Mouse (Mus musculus): ENCODE measurements at regions not wholly inside any gene's neighbourhood (a gene's known extent, or its start where the extent isn't known, plus 50 kb on each side); places are given as distances from the start of the nearest gene placed in this dataset.

GRCm38 (mm10) chr3:150275038-150275437 is 1162.6 kb upstream of the Adgrl4 start:
- Histone ChIP-seq H3K4me3 (replicated peaks) (no peak overlapping the region), H3K36me3 (no peaks in the 10 kb centered on the region), H3K27ac (no peak overlapping the region), H3K9me3 (replicated peaks) (no peaks in the 10 kb centered on the region), H3K9ac (no peak overlapping the region), H3K4me2 (no peak overlapping the region), H3K4me1 (no peaks in the 10 kb centered on the region), H3K27me3 (no peaks in the 10 kb centered on the region)
- no peak for ATAC-seq (replicated peaks; ENCODE audit: low FRiP score)
- 96% methylated on average over 2 of the region's 2 CpGs for WGBS

- 54% methylated on average over 2 of the region's 2 CpGs for WGBS
- Histone ChIP-seq H3K4me3 (replicated peaks) (no peak overlapping the region), H3K36me3 (no peaks in the 10 kb centered on the region), H3K4me1 (no peaks in the 10 kb centered on the region), H3K27ac (no peak overlapping the region), H3K27me3 (no peaks in the 10 kb centered on the region), H3K9me3 (replicated peaks) (no peaks in the 10 kb centered on the region), H3K9ac (no peak overlapping the region), H3K4me2 (no peak overlapping the region)
- ATAC-seq (replicated peaks; ENCODE audit: low FRiP score), result no peak
These were observed 1141.5 kb upstream of the Adgrl4 start for GRCm38 (mm10) chr3:150296057-150296710.

- no peak for ATAC-seq (replicated peaks; ENCODE audit: low FRiP score)
- H3K9me3 ChIP-seq (replicated peaks), result no peaks in the 10 kb centered on the region
These were observed 1108.9 kb upstream of the Adgrl4 start for GRCm38 (mm10) chr3:150328811-150329210.

GRCm38 (mm10) chr3:150352139-150352725 is 1085.5 kb upstream of the Adgrl4 start:
- no peak overlapping the region for H3K4me3 ChIP-seq (replicated peaks)
- peak; percentile 76 for ATAC-seq (replicated peaks; ENCODE audit: low FRiP score)
- H3K27ac ChIP-seq, result no peak overlapping the region
- 44% methylated on average over 9 of the region's 9 CpGs for WGBS
- no peaks in the 10 kb centered on the region for H3K9me3 ChIP-seq (replicated peaks)
- no peaks in the 10 kb centered on the region for H3K27me3 ChIP-seq
- no peaks in the 10 kb centered on the region for H3K4me1 ChIP-seq
- H3K9ac ChIP-seq, result no peak overlapping the region
- H3K4me2 ChIP-seq, result no peak overlapping the region
- no peaks in the 10 kb centered on the region for H3K36me3 ChIP-seq

More at GRCm38 (mm10) chr3:150328811-150329210, 1108.9 kb upstream of the Adgrl4 start:
- Histone ChIP-seq H3K27ac (no peak overlapping the region), H3K4me1 (no peaks in the 10 kb centered on the region), H3K4me2 (no peak overlapping the region), H3K36me3 (no peaks in the 10 kb centered on the region), H3K27me3 (no peaks in the 10 kb centered on the region), H3K4me3 (replicated peaks) (no peak overlapping the region), H3K9ac (no peak overlapping the region)
- 86% methylated on average over 6 of the region's 6 CpGs for WGBS

GRCm38 (mm10) chr3:150365766-150366165 is 1071.9 kb upstream of the Adgrl4 start:
- Histone ChIP-seq H3K4me2 (no peak overlapping the region), H3K9ac (no peak overlapping the region), H3K36me3 (no peaks in the 10 kb centered on the region), H3K27me3 (no peaks in the 10 kb centered on the region), H3K4me3 (replicated peaks) (no peak overlapping the region), H3K9me3 (replicated peaks) (no peaks in the 10 kb centered on the region), H3K4me1 (no peaks in the 10 kb centered on the region), H3K27ac (no peak overlapping the region)
- ATAC-seq (replicated peaks; ENCODE audit: low FRiP score), result no peak
- WGBS, result 82% methylated on average over 3 of the region's 3 CpGs

DNA sequence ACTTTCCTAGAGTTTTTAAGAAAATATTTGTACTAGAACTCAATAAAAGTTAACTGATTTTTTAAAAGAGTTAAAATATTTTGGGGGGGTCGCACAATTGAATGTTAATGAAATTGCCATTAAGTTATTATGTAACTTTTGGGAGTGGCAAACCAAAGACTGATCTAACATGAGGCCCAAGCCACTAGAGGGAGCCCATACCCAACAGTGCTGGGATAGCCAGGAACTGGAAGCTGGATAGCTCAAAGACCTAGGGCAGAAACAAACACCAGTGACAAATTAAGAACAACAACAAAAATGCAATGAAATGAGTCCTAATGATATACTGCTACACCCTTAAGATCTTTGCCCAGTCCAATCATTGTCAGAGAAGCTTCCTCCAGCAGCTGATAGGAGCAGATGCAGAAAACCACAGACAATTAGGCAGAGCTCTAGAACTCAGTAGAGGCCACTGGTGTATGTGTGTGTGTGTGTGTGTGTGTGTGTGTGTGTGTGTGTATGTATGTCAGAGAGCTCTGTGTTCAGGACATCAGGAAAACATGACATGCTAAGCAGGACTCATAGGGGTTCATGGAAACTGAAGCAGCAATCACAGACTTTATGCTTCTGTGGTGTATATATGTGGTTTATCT is 1052.6 kb upstream of the Adgrl4 start:
- H3K4me2 ChIP-seq, result no peak overlapping the region
- H3K4me3 ChIP-seq (replicated peaks), result no peak overlapping the region
- H3K4me1 ChIP-seq, result no peaks in the 10 kb centered on the region
- no peak overlapping the region for H3K27ac ChIP-seq
- H3K9me3 ChIP-seq (replicated peaks), result no peaks in the 10 kb centered on the region
- no peak for ATAC-seq (replicated peaks; ENCODE audit: low FRiP score)
- H3K36me3 ChIP-seq, result no peaks in the 10 kb centered on the region
- WGBS, result 19% methylated on average over 1 of the region's 1 CpGs
- H3K9ac ChIP-seq, result no peak overlapping the region
- no peaks in the 10 kb centered on the region for H3K27me3 ChIP-seq

GRCm38 (mm10) chr3:150401694-150402301 is 1035.9 kb upstream of the Adgrl4 start:
- Histone ChIP-seq H3K27ac (no peak overlapping the region), H3K9me3 (replicated peaks) (no peaks in the 10 kb centered on the region), H3K4me3 (replicated peaks) (no peak overlapping the region), H3K36me3 (no peaks in the 10 kb centered on the region), H3K4me2 (no peak overlapping the region), H3K9ac (no peak overlapping the region), H3K4me1 (no peaks in the 10 kb centered on the region), H3K27me3 (no peaks in the 10 kb centered on the region)
- no peak for ATAC-seq (replicated peaks; ENCODE audit: low FRiP score)
- 85% methylated on average over 2 of the region's 2 CpGs for WGBS

DNA sequence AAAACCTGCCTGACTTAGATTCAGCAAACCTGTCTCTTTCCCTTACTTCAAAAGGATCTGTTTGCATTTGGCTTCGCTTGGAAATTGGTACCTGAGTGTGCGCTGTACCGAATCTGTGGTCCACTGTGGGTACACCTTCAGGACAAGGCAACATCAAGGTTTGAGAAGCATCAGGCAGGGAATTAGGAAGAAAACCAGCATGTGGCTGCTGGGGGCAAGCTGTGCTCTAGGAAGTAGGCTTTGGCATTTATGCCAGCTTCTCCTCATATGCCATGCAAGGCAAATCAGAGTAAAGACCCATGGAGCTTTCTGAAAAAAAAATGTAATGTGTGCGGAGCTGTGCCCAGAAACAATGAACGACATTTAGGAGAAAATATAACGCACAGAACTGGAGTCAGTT is 1031.6 kb upstream of the Adgrl4 start:
- ATAC-seq (replicated peaks; ENCODE audit: low FRiP score), result no peak
- Histone ChIP-seq H3K4me2 (no peak overlapping the region), H3K4me3 (replicated peaks) (no peak overlapping the region), H3K9ac (no peak overlapping the region), H3K27me3 (no peaks in the 10 kb centered on the region), H3K27ac (no peak overlapping the region), H3K9me3 (replicated peaks) (no peaks in the 10 kb centered on the region), H3K36me3 (no peaks in the 10 kb centered on the region), H3K4me1 (no peaks in the 10 kb centered on the region)
- WGBS, result 89% methylated on average over 6 of the region's 6 CpGs

GRCm38 (mm10) chr3:150415277-150415676 is 1022.4 kb upstream of the Adgrl4 start:
- no peak overlapping the region for H3K9ac ChIP-seq
- no peaks in the 10 kb centered on the region for H3K27me3 ChIP-seq
- no peak overlapping the region for H3K4me2 ChIP-seq
- H3K27ac ChIP-seq, result no peak overlapping the region
- no peaks in the 10 kb centered on the region for H3K36me3 ChIP-seq
- H3K9me3 ChIP-seq (replicated peaks), result no peaks in the 10 kb centered on the region
- no peaks in the 10 kb centered on the region for H3K4me1 ChIP-seq
- no peak overlapping the region for H3K4me3 ChIP-seq (replicated peaks)
- 85% methylated on average over 2 of the region's 2 CpGs for WGBS
- no peak for ATAC-seq (replicated peaks; ENCODE audit: low FRiP score)

- Histone ChIP-seq H3K27me3 (no peaks in the 10 kb centered on the region), H3K4me1 (no peaks in the 10 kb centered on the region), H3K9ac (no peak overlapping the region), H3K4me2 (no peak overlapping the region), H3K4me3 (replicated peaks) (no peak overlapping the region), H3K36me3 (no peaks in the 10 kb centered on the region), H3K9me3 (replicated peaks) (no peaks in the 10 kb centered on the region), H3K27ac (no peak overlapping the region)
- no peak for ATAC-seq (replicated peaks; ENCODE audit: low FRiP score)
- 72% methylated on average over 3 of the region's 3 CpGs for WGBS
These were observed 1021.2 kb upstream of the Adgrl4 start for GRCm38 (mm10) chr3:150416447-150416846.

DNA sequence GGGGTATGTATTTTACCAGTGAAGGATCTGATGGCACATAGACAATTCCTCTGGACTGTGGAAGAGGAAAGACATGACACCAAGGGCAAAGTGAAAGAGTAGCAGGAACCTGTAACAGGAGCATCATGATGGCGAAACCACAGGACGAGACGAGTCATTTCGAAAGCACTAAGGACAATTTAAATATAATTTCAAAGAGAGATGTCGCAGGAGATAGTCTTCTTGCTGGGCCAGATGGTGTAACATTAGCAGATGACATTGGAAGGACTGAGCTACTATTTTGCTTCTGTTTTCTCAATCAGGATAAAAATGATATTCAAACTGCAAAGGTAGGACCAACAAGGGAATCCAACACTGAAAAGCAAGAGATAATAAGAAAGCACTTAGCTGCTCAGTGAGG is 1009.7 kb upstream of the Adgrl4 start:
- 89% methylated on average over 5 of the region's 5 CpGs for WGBS
- Histone ChIP-seq H3K9ac (no peak overlapping the region), H3K27ac (no peak overlapping the region), H3K36me3 (no peaks in the 10 kb centered on the region), H3K27me3 (no peaks in the 10 kb centered on the region), H3K9me3 (replicated peaks) (no peaks in the 10 kb centered on the region), H3K4me3 (replicated peaks) (no peak overlapping the region), H3K4me2 (no peak overlapping the region), H3K4me1 (no peaks in the 10 kb centered on the region)
- no peak for ATAC-seq (replicated peaks; ENCODE audit: low FRiP score)

GRCm38 (mm10) chr3:150431291-150431690 is 1006.4 kb upstream of the Adgrl4 start:
- H3K9me3 ChIP-seq (replicated peaks), result no peaks in the 10 kb centered on the region
- H3K36me3 ChIP-seq, result no peaks in the 10 kb centered on the region
- 83% methylated on average over 6 of the region's 6 CpGs for WGBS
- H3K4me2 ChIP-seq, result no peak overlapping the region
- no peak overlapping the region for H3K4me3 ChIP-seq (replicated peaks)
- H3K9ac ChIP-seq, result no peak overlapping the region
- no peaks in the 10 kb centered on the region for H3K4me1 ChIP-seq
- ATAC-seq (replicated peaks; ENCODE audit: low FRiP score), result no peak
- no peak overlapping the region for H3K27ac ChIP-seq
- H3K27me3 ChIP-seq, result no peaks in the 10 kb centered on the region

All from kidney, embryonic 15.5 days (tissue).